9 mouse cellular contexts compared by ENCODE assay signal in genomic region chr7:120504663-120504979, GRCm38 (mm10).
DNase-seq lines count a peak whose midpoint lies in the region; ATAC-seq and TF ChIP-seq lines count a peak whose summit lies in the region.
"Had no signal": no experiment of that assay in that cellular context is flagged by ENCODE, and none has a peak within 500 bp of the region (broad histone marks: within the 10 kb centered on the region; RNA-seq: fewer than 3 reads in every experiment).

No protein-coding gene starts in this region.

- WGBS in kidney, postnatal 0 days, result 26% methylated on average over 5 of the region's 5 CpGs
- WGBS in embryonic facial prominence, embryonic 14.5 days, result 25% methylated on average over 5 of the region's 5 CpGs
- WGBS in intestine, embryonic 16.5 days, result 22% methylated on average over 5 of the region's 5 CpGs
- 23% methylated on average over 5 of the region's 5 CpGs for WGBS in neural tube, embryonic 11.5 days

- no peaks in the 10 kb centered on the region for H3K9me3 ChIP-seq in kidney, postnatal 0 days (replicated peaks; ENCODE audit: low read length)
- no peaks in the 10 kb centered on the region for H3K9me3 ChIP-seq in embryonic facial prominence, embryonic 14.5 days (ENCODE audit: control insufficient read depth, low read length)
- H3K9me3 ChIP-seq in intestine, embryonic 16.5 days (ENCODE audit: control insufficient read depth, low read length), result no peaks in the 10 kb centered on the region
- H3K9me3 ChIP-seq in neural tube, embryonic 11.5 days (ENCODE audit: control insufficient read depth, low read length), result no peaks in the 10 kb centered on the region
- H3K9me3 ChIP-seq: G1E had no signal

- H3K27ac ChIP-seq in kidney, postnatal 0 days, result no peak overlapping the region
- no peak overlapping the region for H3K27ac ChIP-seq in embryonic facial prominence, embryonic 14.5 days (replicated peaks; ENCODE audit: low read depth, low read length)
- H3K27ac ChIP-seq in intestine, embryonic 16.5 days (ENCODE audit: low read length), result no peak overlapping the region
- H3K27ac ChIP-seq in neural tube, embryonic 11.5 days (ENCODE audit: low read depth, low read length), result no peak overlapping the region

- H3K4me1 ChIP-seq in kidney, postnatal 0 days (replicated peaks; ENCODE audit: insufficient read depth, low read length), result no peaks in the 10 kb centered on the region
- H3K4me1 ChIP-seq in embryonic facial prominence, embryonic 14.5 days (ENCODE audit: control insufficient read depth, insufficient read depth, low read length), result no peaks in the 10 kb centered on the region
- H3K4me1 ChIP-seq in intestine, embryonic 16.5 days (ENCODE audit: control insufficient read depth, insufficient read depth, low read length), result no peaks in the 10 kb centered on the region
- no peaks in the 10 kb centered on the region for H3K4me1 ChIP-seq in neural tube, embryonic 11.5 days (ENCODE audit: control insufficient read depth, insufficient read depth, low read length)

- TF ChIP-seq CTCF in kidney, postnatal 0 days (IDR thresholded peaks at IDR 0.05; ENCODE audit: low read depth), result no peak

- peak overlapping the region; percentile 33; the same call in 1 of the 2 replicates for H3K4me3 ChIP-seq in kidney, postnatal 0 days (replicated peaks; ENCODE audit: low read depth, low read length)
- H3K4me3 ChIP-seq in embryonic facial prominence, embryonic 14.5 days (ENCODE audit: low read depth, low read length), result peak overlapping the region; percentile 38
- peak overlapping the region; percentile 42 for H3K4me3 ChIP-seq in intestine, embryonic 16.5 days (ENCODE audit: low read length)
- peak overlapping the region; percentile 35 for H3K4me3 ChIP-seq in neural tube, embryonic 11.5 days (ENCODE audit: low read depth, low read length)

- no peak for DNase-seq in kidney, postnatal 0 days (ENCODE audit: low spot score)
- no peak for DNase-seq in kidney, adult 11 months
- DNase-seq in embryonic facial prominence, embryonic 14.5 days (ENCODE audit: low spot score), result no peak
- DNase-seq in neural tube, embryonic 11.5 days (ENCODE audit: low spot score), result no peak
- DNase-seq in gastrocnemius, adult 18-20 months (ENCODE audit: low spot score), result no peak

- H3K36me3 ChIP-seq in kidney, postnatal 0 days (ENCODE audit: insufficient read depth, low read length), result no peaks in the 10 kb centered on the region
- no peaks in the 10 kb centered on the region for H3K36me3 ChIP-seq in embryonic facial prominence, embryonic 14.5 days (ENCODE audit: control insufficient read depth, insufficient read depth, low read length)
- H3K36me3 ChIP-seq in intestine, embryonic 16.5 days (ENCODE audit: control insufficient read depth, insufficient read depth, low read length), result no peaks in the 10 kb centered on the region
- no peaks in the 10 kb centered on the region for H3K36me3 ChIP-seq in neural tube, embryonic 11.5 days (ENCODE audit: control insufficient read depth, insufficient read depth, low read length)
- H3K36me3 ChIP-seq: G1E had no signal

- no peaks in the 10 kb centered on the region for H3K27me3 ChIP-seq in kidney, postnatal 0 days (ENCODE audit: insufficient read depth, low read length)
- no peaks in the 10 kb centered on the region for H3K27me3 ChIP-seq in embryonic facial prominence, embryonic 14.5 days (replicated peaks; ENCODE audit: control insufficient read depth, insufficient read depth, low read length)
- no peaks in the 10 kb centered on the region for H3K27me3 ChIP-seq in intestine, embryonic 16.5 days (replicated peaks; ENCODE audit: control insufficient read depth, insufficient read depth, low read length)
- no peaks in the 10 kb centered on the region for H3K27me3 ChIP-seq in neural tube, embryonic 11.5 days (ENCODE audit: control insufficient read depth, insufficient read depth, low read length)

- no peak for ATAC-seq in kidney, postnatal 0 days (replicated peaks; ENCODE audit: low FRiP score, low read depth)
- ATAC-seq in embryonic facial prominence, embryonic 14.5 days (ENCODE audit: low read depth), result no peak
- no peak for ATAC-seq in intestine, embryonic 16.5 days
- ATAC-seq in neural tube, embryonic 11.5 days (ENCODE audit: insufficient read depth, low FRiP score, low TSS enrichment), result no peak; the same call in 1 of the 2 replicates
- no peak for ATAC-seq in granulocyte monocyte progenitor cell, adult 5-6 weeks (replicated peaks; ENCODE audit: poor library complexity, severe bottlenecking)
- ATAC-seq in erythroblast, adult 5-6 weeks (replicated peaks; ENCODE audit: low FRiP score, poor library complexity, severe bottlenecking), result no peak

- peak overlapping the region; percentile 46; the same call in 1 of the 2 replicates for H3K9ac ChIP-seq in kidney, postnatal 0 days (ENCODE audit: low read depth, low read length)
- H3K9ac ChIP-seq in embryonic facial prominence, embryonic 14.5 days (ENCODE audit: low read depth, low read length), result peak overlapping the region; percentile 60
- H3K9ac ChIP-seq in intestine, embryonic 16.5 days (ENCODE audit: low read depth, low read length), result peak overlapping the region; percentile 56; the same call in 1 of the 2 replicates
- peak overlapping the region; percentile 69 for H3K9ac ChIP-seq in neural tube, embryonic 11.5 days (ENCODE audit: low read length)

- peak overlapping the region; percentile 73 for H3K4me2 ChIP-seq in kidney, postnatal 0 days (ENCODE audit: low read length)
- H3K4me2 ChIP-seq in embryonic facial prominence, embryonic 14.5 days (ENCODE audit: low read depth, low read length), result peak overlapping the region; percentile 76
- peak overlapping the region; percentile 75 for H3K4me2 ChIP-seq in intestine, embryonic 16.5 days (ENCODE audit: low read depth, low read length)
- H3K4me2 ChIP-seq in neural tube, embryonic 11.5 days (ENCODE audit: low read depth), result peak overlapping the region; percentile 60
